Mouse (Mus musculus) colon, adult 2 months (tissue): ENCODE results near the gene Creld1. TPM values are rescaled to one million over a fixed set of nuclear protein-coding genes. Genes with fewer than 3 reads are reported as not detected.

Experiments used
- polyA plus RNA-seq: library from polyadenylated mRNA; depleted of rRNA; stranded (reverse); fragments of >200 nt; gene quantifications from 2 replicates; pipeline ENCODE4 v1.2.3, GENCODE M21; 2012; rRNA removed

Creld1 gene
- 11.6 and 14.9 TPM in 2 replicates for polyA plus RNA-seq

DNA sequence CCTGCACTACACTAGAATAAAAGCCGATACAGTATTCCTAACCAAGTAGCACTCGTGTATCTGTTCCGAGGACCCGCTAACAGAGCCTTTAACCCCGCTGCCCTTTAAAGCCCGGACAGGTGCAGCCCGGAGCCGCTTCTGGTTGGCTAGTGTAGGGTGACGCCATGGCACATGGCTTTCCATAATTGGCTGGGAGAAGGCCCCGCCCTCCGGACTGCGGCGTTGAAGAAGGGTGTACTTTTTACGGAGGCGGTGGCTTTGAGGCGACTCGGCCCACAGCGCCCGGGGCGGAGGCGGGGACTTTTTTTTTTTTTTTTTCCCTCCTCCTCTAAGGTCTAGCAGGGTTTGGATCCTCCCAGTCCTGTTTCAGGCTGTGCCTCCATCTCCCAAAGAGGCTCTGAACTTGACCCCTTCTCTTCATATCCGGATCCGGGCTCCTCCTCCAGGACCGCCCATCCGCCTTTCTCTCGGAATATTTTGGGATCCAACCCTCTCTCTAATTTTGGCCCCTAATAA lies at the start of gene Creld1:
Gene Creld1 (plus strand): TSS at position 198 of the 516 bp plus-strand sequence.

GRCm38 (mm10) chr6:113435664-113436205 lies 47.4 kb upstream of the Creld1 start, which contains the start of gene Cidec:
Gene Cidec (minus strand): TSS chr6:113435760.

DNA sequence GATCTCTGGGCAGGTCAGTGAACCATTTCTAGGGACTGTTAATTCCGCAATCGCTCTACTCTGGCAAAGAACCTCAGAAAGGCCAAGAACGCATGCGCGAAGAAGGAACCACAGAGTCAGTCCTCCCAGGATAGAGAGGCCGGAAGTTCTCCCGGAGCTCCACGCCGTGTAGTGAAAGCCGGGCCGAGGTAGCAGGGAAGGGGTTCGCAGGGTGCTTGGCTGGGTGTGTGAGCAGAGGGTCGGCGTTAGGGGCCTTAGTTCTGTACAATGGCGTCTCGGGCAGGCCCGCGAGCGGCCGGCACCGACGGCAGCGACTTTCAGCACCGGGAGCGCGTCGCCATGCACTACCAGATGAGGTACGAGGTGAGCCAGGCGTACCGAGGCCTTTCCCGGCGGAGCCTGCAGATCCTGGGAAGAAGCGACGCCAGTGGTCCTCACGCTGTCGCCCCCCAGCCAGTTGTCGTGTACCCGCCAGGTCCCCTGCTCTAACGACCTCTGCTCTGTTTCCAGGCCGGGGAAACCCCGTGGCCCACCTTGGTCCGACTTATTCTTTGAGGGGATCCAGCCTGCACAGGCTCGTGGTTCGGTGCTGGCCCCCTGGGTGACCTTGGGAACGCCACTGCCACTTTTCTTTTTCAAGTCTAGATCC lies 40.5 kb upstream of the Creld1 start, which contains the start of gene Jagn1:
Gene Jagn1 (plus strand): TSS at position 128 of the 649 bp plus-strand sequence.

GRCm38 (mm10) chr6:113457952-113458534 lies 25.1 kb upstream of the Creld1 start, which contains the start of gene Il17re:
Gene Il17re (plus strand): TSS chr6:113458484.

GRCm38 (mm10) chr6:113471297-113471936 lies 11.7 kb upstream of the Creld1 start, which contains the start of gene Il17rc:
Gene Il17rc (plus strand): TSS chr6:113471427.

DNA sequence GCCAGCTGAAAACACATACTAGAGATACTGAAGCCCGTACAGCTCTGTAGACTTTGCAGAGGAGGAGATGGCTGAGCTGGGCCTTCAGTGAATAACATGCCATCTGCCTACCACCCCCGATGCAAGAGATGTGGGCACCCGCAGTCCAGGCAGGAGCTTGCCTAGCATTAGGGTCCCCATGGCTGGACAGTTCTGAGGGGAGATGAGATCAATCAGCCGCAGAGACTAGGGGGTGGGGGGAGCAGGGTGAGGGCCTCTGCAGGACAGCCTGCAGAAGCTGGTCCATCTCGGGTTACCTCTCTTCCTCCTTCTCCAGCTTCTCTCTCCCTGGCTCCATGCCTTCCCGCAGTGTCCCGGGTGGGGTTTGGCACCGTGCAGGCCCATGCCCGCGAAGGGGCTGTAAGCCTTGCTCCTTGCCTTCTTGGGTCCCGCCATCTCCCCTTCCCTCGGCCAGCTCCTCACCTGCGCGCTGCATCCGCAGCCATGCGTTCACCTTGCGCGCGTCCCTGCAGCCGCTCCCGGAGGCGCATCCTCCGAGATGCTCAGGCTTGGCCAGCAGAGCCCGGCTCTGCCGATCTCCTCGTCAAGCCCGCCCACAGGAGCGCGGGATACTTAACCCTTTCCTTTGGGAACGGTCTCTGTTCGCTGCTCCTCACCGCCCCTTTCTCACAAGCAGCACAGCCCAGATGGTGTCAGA lies 18.4 kb downstream of the Creld1 start, which contains the start of gene Prrt3:
Gene Prrt3 (minus strand): TSS at position 544 of the 697 bp plus-strand sequence.

GRCm38 (mm10) chr6:113530932-113531839 lies 48.1 kb downstream of the Creld1 start, which contains the start of the genes Emc3 and Fancd2:
Gene Emc3 (minus strand): TSS chr6:113531652.
Gene Fancd2 (plus strand): TSS chr6:113531682.

Other genes with a start within 250 kb of the Creld1 start
- gene Mtmr14, start 245.5 kb upstream of the Creld1 start, polyA plus RNA-seq: 49.7 and 54.9 TPM in 2 replicates
- not detected in 2 replicates for gene Cpne9, start 201.0 kb upstream of the Creld1 start, polyA plus RNA-seq
- gene Brpf1, start 176.2 kb upstream of the Creld1 start, polyA plus RNA-seq: 18.4 and 20.7 TPM in 2 replicates
- 15.0 and 17.0 TPM in 2 replicates for gene Ogg1, start 156.3 kb upstream of the Creld1 start, polyA plus RNA-seq
- 51.0 and 52.5 TPM in 2 replicates for gene Camk1, start 139.3 kb upstream of the Creld1 start, polyA plus RNA-seq
- gene Tada3, start 105.4 kb upstream of the Creld1 start, polyA plus RNA-seq: 27.3 and 28.2 TPM in 2 replicates
- 93.9 and 95.9 TPM in 2 replicates for gene Arpc4, start 105.2 kb upstream of the Creld1 start, polyA plus RNA-seq
- 13.7 and 17.6 TPM in 2 replicates for gene Ttll3, start 94.0 kb upstream of the Creld1 start, polyA plus RNA-seq
- gene Rpusd3, start 64.0 kb upstream of the Creld1 start, polyA plus RNA-seq: 60.5 and 82.9 TPM in 2 replicates
- 36.2 and 51.7 TPM in 2 replicates for gene Cidec, start 47.5 kb upstream of the Creld1 start, polyA plus RNA-seq
- 40.7 and 52.2 TPM in 2 replicates for gene Jagn1, start 40.7 kb upstream of the Creld1 start, polyA plus RNA-seq
- gene Il17re, start 24.8 kb upstream of the Creld1 start, polyA plus RNA-seq: 65.1 and 72.6 TPM in 2 replicates
- gene Il17rc, start 11.9 kb upstream of the Creld1 start, polyA plus RNA-seq: 362 and 371 TPM in 2 replicates
- gene Prrt3, start 18.6 kb downstream of the Creld1 start, polyA plus RNA-seq: 0.12 and 0.23 TPM in 2 replicates
- 31.9 TPM in 2 replicates for gene Emc3, start 48.4 kb downstream of the Creld1 start, polyA plus RNA-seq
- gene Fancd2, start 48.4 kb downstream of the Creld1 start, polyA plus RNA-seq: 1.5 and 1.8 TPM in 2 replicates
- gene Fancd2os, start 117.4 kb downstream of the Creld1 start, polyA plus RNA-seq: not detected in 2 replicates
- 78.5 and 91.9 TPM in 2 replicates for gene Brk1, start 121.5 kb downstream of the Creld1 start, polyA plus RNA-seq
- 10.7 and 10.9 TPM in 2 replicates for gene Vhl, start 140.7 kb downstream of the Creld1 start, polyA plus RNA-seq
- 48.1 and 50.3 TPM in 2 replicates for gene Irak2, start 155.2 kb downstream of the Creld1 start, polyA plus RNA-seq
- 21.7 and 25.6 TPM in 2 replicates for gene Tatdn2, start 213.8 kb downstream of the Creld1 start, polyA plus RNA-seq
- 0.56 and 0.57 TPM in 2 replicates for gene Ghrl, start 236.6 kb downstream of the Creld1 start, polyA plus RNA-seq